In genomic region chr15:8097853-8098252, GRCm38 (mm10) we compare ENCODE assay signal across 8 mouse cellular contexts. TPM values are rescaled to one million over a fixed set of nuclear protein-coding genes. Genes with fewer than 3 reads are reported as not detected.
DNase-seq lines count a peak whose midpoint lies in the region; ATAC-seq and TF ChIP-seq lines count a peak whose summit lies in the region.

No protein-coding gene starts in this region.

- DNase-seq in adrenal gland, postnatal 10 days = peak; percentile 68
- peak; percentile 74 for DNase-seq in kidney, postnatal 0 days (ENCODE audit: low spot score)
- DNase-seq in lung, adult 2 months = peak; percentile 20
- DNase-seq in thymus, adult 2 months = peak; percentile 83

- no peak overlapping the region for H3K9ac ChIP-seq in embryonic facial prominence, embryonic 13.5 days
- H3K9ac ChIP-seq in heart, embryonic 13.5 days = no peak overlapping the region
- no peak overlapping the region for H3K9ac ChIP-seq in kidney, postnatal 0 days (ENCODE audit: low read depth, low read length)
- H3K9ac ChIP-seq in neural tube, embryonic 13.5 days = no peak overlapping the region

- ATAC-seq in embryonic facial prominence, embryonic 13.5 days (ENCODE audit: insufficient number of reproducible peaks, insufficient read depth, low FRiP score, low TSS enrichment, low read depth) = no peak
- no peak for ATAC-seq in heart, embryonic 13.5 days (ENCODE audit: extremely low read depth, insufficient number of reproducible peaks, low FRiP score, low TSS enrichment)
- ATAC-seq in kidney, postnatal 0 days (replicated peaks; ENCODE audit: low FRiP score, low read depth) = no peak
- no peak for ATAC-seq in neural tube, embryonic 13.5 days (ENCODE audit: low read depth)

- H3K36me3 ChIP-seq in E14TG2a.4 (ENCODE audit: insufficient read depth, low read length) = peaks cover 43% of the 10 kb centered on the region
- peaks cover 31% of the 10 kb centered on the region for H3K36me3 ChIP-seq in embryonic facial prominence, embryonic 13.5 days
- H3K36me3 ChIP-seq in heart, embryonic 13.5 days = peaks cover 38% of the 10 kb centered on the region
- peaks cover 7% of the 10 kb centered on the region for H3K36me3 ChIP-seq in kidney, postnatal 0 days (ENCODE audit: insufficient read depth, low read length)
- H3K36me3 ChIP-seq in neural tube, embryonic 13.5 days = peaks cover 34% of the 10 kb centered on the region
- peaks cover 18% of the 10 kb centered on the region; the same call in 1 of the 2 replicates for H3K36me3 ChIP-seq in thymus, adult 2 months (ENCODE audit: control insufficient read depth, insufficient read depth, low read length)

- H3K4me2 ChIP-seq in embryonic facial prominence, embryonic 13.5 days = peak overlapping the region; percentile 65
- H3K4me2 ChIP-seq in heart, embryonic 13.5 days = peak overlapping the region; percentile 79
- peak overlapping the region; percentile 79 for H3K4me2 ChIP-seq in kidney, postnatal 0 days (ENCODE audit: low read length)
- peak overlapping the region; percentile 65 for H3K4me2 ChIP-seq in neural tube, embryonic 13.5 days

- 26% methylated on average over 7 of the region's 7 CpGs for WGBS in embryonic facial prominence, embryonic 13.5 days
- WGBS in heart, embryonic 13.5 days = 25% methylated on average over 7 of the region's 7 CpGs
- 27% methylated on average over 7 of the region's 7 CpGs for WGBS in kidney, postnatal 0 days
- WGBS in lung, adult 2 months = 24% methylated on average over 7 of the region's 7 CpGs
- 21% methylated on average over 7 of the region's 7 CpGs for WGBS in neural tube, embryonic 13.5 days
- WGBS in thymus, adult 2 months = 34% methylated on average over 7 of the region's 7 CpGs

- H3K27me3 ChIP-seq in E14TG2a.4 (ENCODE audit: insufficient read depth, low read length) = no peaks in the 10 kb centered on the region
- H3K27me3 ChIP-seq in embryonic facial prominence, embryonic 13.5 days = no peaks in the 10 kb centered on the region
- no peaks in the 10 kb centered on the region for H3K27me3 ChIP-seq in heart, embryonic 13.5 days (replicated peaks)
- H3K27me3 ChIP-seq in kidney, postnatal 0 days (ENCODE audit: insufficient read depth, low read length) = no peaks in the 10 kb centered on the region
- no peaks in the 10 kb centered on the region for H3K27me3 ChIP-seq in neural tube, embryonic 13.5 days
- no peaks in the 10 kb centered on the region for H3K27me3 ChIP-seq in thymus, adult 2 months (ENCODE audit: control insufficient read depth, insufficient read depth, low read length)

- peaks cover 19% of the 10 kb centered on the region for H3K9me3 ChIP-seq in E14TG2a.4 (ENCODE audit: low read length)
- H3K9me3 ChIP-seq in embryonic facial prominence, embryonic 13.5 days = no peaks in the 10 kb centered on the region
- no peaks in the 10 kb centered on the region for H3K9me3 ChIP-seq in heart, embryonic 13.5 days
- no peaks in the 10 kb centered on the region for H3K9me3 ChIP-seq in kidney, postnatal 0 days (replicated peaks; ENCODE audit: low read length)
- H3K9me3 ChIP-seq in neural tube, embryonic 13.5 days = no peaks in the 10 kb centered on the region

- H3K27ac ChIP-seq in embryonic facial prominence, embryonic 13.5 days = no peak overlapping the region
- no peak overlapping the region for H3K27ac ChIP-seq in heart, embryonic 13.5 days (replicated peaks)
- H3K27ac ChIP-seq in kidney, postnatal 0 days = no peak overlapping the region
- H3K27ac ChIP-seq in neural tube, embryonic 13.5 days (replicated peaks) = no peak overlapping the region
- H3K27ac ChIP-seq in thymus, adult 2 months (ENCODE audit: control insufficient read depth, insufficient read depth, low read length) = no peak overlapping the region

- H3K4me3 ChIP-seq in E14TG2a.4 (replicated peaks; ENCODE audit: low read length) = peak overlapping the region; percentile 98
- peak overlapping the region; percentile 93 for H3K4me3 ChIP-seq in embryonic facial prominence, embryonic 13.5 days
- H3K4me3 ChIP-seq in heart, embryonic 13.5 days = peak overlapping the region; percentile 79
- H3K4me3 ChIP-seq in kidney, postnatal 0 days (replicated peaks; ENCODE audit: low read depth, low read length) = no peak overlapping the region
- no peak overlapping the region for H3K4me3 ChIP-seq in lung, adult 2 months (replicated peaks; ENCODE audit: extremely low read depth, low read depth, low read length)
- peak overlapping the region; percentile 88 for H3K4me3 ChIP-seq in neural tube, embryonic 13.5 days
- no peak overlapping the region for H3K4me3 ChIP-seq in thymus, adult 2 months (ENCODE audit: control insufficient read depth, insufficient read depth, low read length)

- TF ChIP-seq POLR2A in lung, adult 2 months (IDR thresholded peaks at IDR 0.05; ENCODE audit: borderline replicate concordance, extremely low read depth, low read depth, low read length) = no peak
- TF ChIP-seq POLR2A in thymus, adult 2 months (IDR thresholded peaks at IDR 0.05; ENCODE audit: control insufficient read depth, extremely low read depth, insufficient read depth, low read length, poor library complexity) = no peak

- H3K4me1 ChIP-seq in E14TG2a.4 (replicated peaks; ENCODE audit: low read depth, low read length) = peaks cover 35% of the 10 kb centered on the region
- H3K4me1 ChIP-seq in embryonic facial prominence, embryonic 13.5 days = peaks cover 4% of the 10 kb centered on the region
- peaks cover 5% of the 10 kb centered on the region for H3K4me1 ChIP-seq in heart, embryonic 13.5 days
- no peaks in the 10 kb centered on the region for H3K4me1 ChIP-seq in kidney, postnatal 0 days (replicated peaks; ENCODE audit: insufficient read depth, low read length)
- H3K4me1 ChIP-seq in lung, adult 2 months (ENCODE audit: control insufficient read depth, insufficient read depth, low read length) = peaks cover 3% of the 10 kb centered on the region; the same call in 1 of the 2 replicates
- H3K4me1 ChIP-seq in neural tube, embryonic 13.5 days (replicated peaks) = peaks cover 5% of the 10 kb centered on the region
- H3K4me1 ChIP-seq in thymus, adult 2 months (replicated peaks; ENCODE audit: control insufficient read depth, insufficient read depth, low read length) = peaks cover 2% of the 10 kb centered on the region

- TF ChIP-seq CTCF in E14TG2a.4 (conservative IDR thresholded peaks at IDR 0.05; ENCODE audit: low read length) = peak; percentile 88
- TF ChIP-seq CTCF in kidney, postnatal 0 days (IDR thresholded peaks at IDR 0.05; ENCODE audit: low read depth) = peak; percentile 76
- TF ChIP-seq CTCF in lung, adult 2 months (IDR thresholded peaks at IDR 0.05; ENCODE audit: insufficient read depth, low read length) = peak; percentile 48; the same call in 1 of the 2 replicates
- TF ChIP-seq CTCF in thymus, adult 2 months (IDR thresholded peaks at IDR 0.05; ENCODE audit: borderline replicate concordance, control insufficient read depth, extremely low read depth, insufficient read depth, low read length, poor library complexity) = no peak

RNA-seq across cellular contexts. Expression of gene Wdr70, which starts 1.2 kb away (rescaled TPM):
- 10 to 100 TPM; 24.5 to 25.6 TPM for total RNA-seq in adrenal gland, postnatal 10 days (2021)
- 64.6 and 65.9 TPM in 2 replicates for polyA plus RNA-seq in embryonic facial prominence, embryonic 13.5 days (2015; fragmentation: Nextera tagmentation; extraction: Ambion mirVana)
- 38.7 and 44.9 TPM in 2 replicates for polyA plus RNA-seq in heart, embryonic 13.5 days (2015; fragmentation: Nextera tagmentation; extraction: Ambion mirVana)
- 39.5 and 46.3 TPM in 2 replicates for polyA plus RNA-seq in kidney, postnatal 0 days (2015; fragmentation: Nextera tagmentation; extraction: Ambion mirVana)
- polyA plus RNA-seq in lung, adult 2 months (2012; rRNA removed) = 7.4 and 10.9 TPM in 2 replicates
- polyA plus RNA-seq in neural tube, embryonic 13.5 days (2015; fragmentation: Nextera tagmentation; extraction: Ambion mirVana) = 69.2 and 69.3 TPM in 2 replicates
- 15.9 and 16.3 TPM in 2 replicates for polyA plus RNA-seq in thymus, adult 2 months (2012; rRNA removed)

RNA-seq across cellular contexts. Expression of gene Nup155, which starts 11.2 kb away (rescaled TPM):
- 10 to 100 TPM; 18.7 to 25.4 TPM for total RNA-seq in adrenal gland, postnatal 10 days (2021)
- 15.9 and 20.2 TPM in 2 replicates for polyA plus RNA-seq in embryonic facial prominence, embryonic 13.5 days (2015; fragmentation: Nextera tagmentation; extraction: Ambion mirVana)
- 10.9 TPM in 2 replicates for polyA plus RNA-seq in heart, embryonic 13.5 days (2015; fragmentation: Nextera tagmentation; extraction: Ambion mirVana)
- 7.2 and 8.3 TPM in 2 replicates for polyA plus RNA-seq in kidney, postnatal 0 days (2015; fragmentation: Nextera tagmentation; extraction: Ambion mirVana)
- 4.7 and 7.6 TPM in 2 replicates for polyA plus RNA-seq in lung, adult 2 months (2012; rRNA removed)
- polyA plus RNA-seq in neural tube, embryonic 13.5 days (2015; fragmentation: Nextera tagmentation; extraction: Ambion mirVana) = 10.0 and 12.9 TPM in 2 replicates
- polyA plus RNA-seq in thymus, adult 2 months (2012; rRNA removed) = 17.1 and 20.6 TPM in 2 replicates

Comparison
In these comparisons a context has a peak if more than half of its experiments do, and no peak if none do; other contexts are left out.
1. H3K4me3 ChIP-seq: peak in E14TG2a.4 (single experiment), embryonic facial prominence, embryonic 13.5 days (single experiment), heart, embryonic 13.5 days (single experiment) and neural tube, embryonic 13.5 days (single experiment); none in kidney, postnatal 0 days (single experiment), lung, adult 2 months (single experiment) and thymus, adult 2 months (single experiment).
2. DNase-seq: peak in every context shown above with its lines; median percentile 83 in thymus, adult 2 months; 74 in kidney, postnatal 0 days; 68 in adrenal gland, postnatal 10 days; 20 in lung, adult 2 months.
3. Peak in every context shown above with its lines, with median percentiles within 50 percentile points of each other: H3K4me2 ChIP-seq.